Mouse (Mus musculus) gastrocnemius, postnatal 25 days (tissue): Measurements from ENCODE around the gene Carf. TPM values are rescaled to one million over a fixed set of nuclear protein-coding genes. Genes with fewer than 3 reads are reported as not detected.

Experiments
- DNase-seq: peaks from one replicate; pipeline ENCODE4 v3.0.0; 2022
- total RNA-seq, 2 experiments: library from RNA; stranded (reverse); gene quantifications; 1 replicate in 1 of 2; 2 replicates in 1 of 2; pipeline ENCODE4 v1.2.3; 2021

Carf gene
- total RNA-seq, 2 experiments from 2014 or later, result 4.5 to 5.9 TPM

- DNase-seq, result peak; percentile 100
These were observed 82.1 kb downstream of the Carf start, which contains the start of gene Nbeal1 for GRCm38 (mm10) chr1:60179932-60180783. Nbeal1 (plus strand) TSS chr1:60180599.

GRCm38 (mm10) chr1:60180784-60181221 is 82.8 kb downstream of the Carf start:
- no peak for DNase-seq

GRCm38 (mm10) chr1:60188454-60188853 is 90.4 kb downstream of the Carf start:
- no peak for DNase-seq

- no peak for DNase-seq
These were observed 98.8 kb downstream of the Carf start for GRCm38 (mm10) chr1:60196813-60197212.

- DNase-seq, result no peak
These were observed 101.0 kb downstream of the Carf start for GRCm38 (mm10) chr1:60199006-60199405.

Other genes with a start within 250 kb of the Carf start
- gene Fam117b, start 185.2 kb upstream of the Carf start, total RNA-seq, result 1 to 10 TPM; 3.5 to 4.6 TPM
- gene Ica1l, start 55.1 kb upstream of the Carf start, total RNA-seq, result under 1 TPM; 0.23 to 0.38 TPM
- 10 to 100 TPM; 12.4 to 13.7 TPM for gene Wdr12, start 398 bp downstream of the Carf start, total RNA-seq
- 10 to 100 TPM; 21.6 to 24.5 TPM for gene Nbeal1, start 82.4 kb downstream of the Carf start, total RNA-seq
- 1 to 10 TPM; 5.5 to 6.2 TPM for gene Cyp20a1, start 245.1 kb downstream of the Carf start, total RNA-seq